Mouse (Mus musculus) megakaryocyte, embryonic 14.5 days (primary cell): Measurements from ENCODE around the gene Safb.

Source experiments
- FLI1 ChIP-seq: IDR thresholded peaks from 2 replicates; pipeline ENCODE4 v1.6.1; 2012; ENCODE audit warnings: low read length, inconsistent platforms, mixed read lengths
- GATA1 ChIP-seq: IDR thresholded peaks from 3 replicates; pipeline ENCODE4 v1.6.1; 2012; ENCODE audit warnings: mixed read lengths, low read length, inconsistent platforms, borderline replicate concordance

DNA sequence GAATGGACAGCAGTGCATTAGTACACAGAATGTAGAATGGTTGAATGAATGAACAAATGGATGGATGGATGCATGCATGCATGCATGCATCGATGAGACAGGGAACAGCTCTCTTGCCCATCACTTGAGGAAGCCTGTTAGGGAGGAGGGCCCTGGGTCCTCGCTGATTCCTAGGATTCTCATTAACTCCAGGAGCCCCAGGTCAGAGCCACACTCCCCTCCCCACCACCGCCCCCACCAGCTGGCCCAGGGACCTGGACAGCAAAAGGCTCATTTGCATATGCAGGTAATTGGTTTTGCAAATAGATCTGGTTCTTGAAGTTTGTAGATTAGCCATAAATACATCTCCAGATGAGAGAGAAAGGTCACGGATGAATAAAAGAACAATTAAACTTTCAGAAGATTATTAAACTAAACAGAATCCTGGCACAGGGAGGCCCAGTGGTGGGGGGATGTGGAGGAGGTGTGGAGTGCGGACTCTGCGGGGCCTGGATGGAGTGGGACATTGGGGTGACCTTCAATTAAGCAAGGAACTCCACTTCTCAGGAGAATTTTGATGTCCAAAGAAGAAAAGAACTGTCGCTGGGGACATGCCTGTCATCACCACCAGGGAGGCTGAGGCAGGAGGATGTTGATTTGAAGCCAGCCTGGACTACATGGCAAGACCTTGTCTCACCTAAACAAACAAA is 39.8 kb upstream of the Safb start:
- TF ChIP-seq GATA1: no peak
- no peak for TF ChIP-seq FLI1
